Mouse (Mus musculus): ENCODE measurements at regions not wholly inside any gene's neighbourhood (a gene's known extent, or its start where the extent isn't known, plus 50 kb on each side); places are given as distances from the start of the nearest gene placed in this dataset.

GRCm38 (mm10) chr1:73857497-73857896 is 266.8 kb downstream of the Tns1 start:
- no peak for DNase-seq (ENCODE audit: low spot score)

- no peak for DNase-seq (ENCODE audit: low spot score)
These were observed 267.4 kb downstream of the Tns1 start for GRCm38 (mm10) chr1:73856811-73857210.

DNA sequence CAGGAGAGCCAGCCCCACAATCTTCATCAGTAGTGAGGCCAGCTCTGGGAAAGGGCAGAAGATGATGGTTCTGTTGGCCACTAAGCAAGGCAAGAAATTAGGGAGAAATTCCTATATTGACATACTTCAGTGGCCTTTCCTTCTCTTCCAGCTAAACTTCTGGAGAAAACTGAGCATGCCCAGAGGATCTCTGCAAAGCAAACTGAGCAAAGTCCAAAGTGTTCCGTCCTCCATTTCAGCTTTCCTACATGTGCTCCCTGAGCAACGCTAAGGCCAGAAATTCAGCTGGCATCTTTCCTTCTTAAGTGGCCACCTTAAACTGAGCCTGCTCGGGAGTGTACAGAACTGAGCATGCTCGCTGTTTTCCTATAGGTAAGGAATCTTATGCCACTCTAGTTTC is 268.9 kb downstream of the Tns1 start:
- DNase-seq (ENCODE audit: low spot score) = no peak

- no peak for DNase-seq (ENCODE audit: low spot score)
These were observed 270.4 kb downstream of the Tns1 start for GRCm38 (mm10) chr1:73853851-73854250.

GRCm38 (mm10) chr1:73850173-73851014 is 273.9 kb downstream of the Tns1 start:
- DNase-seq (ENCODE audit: low spot score) = peak; percentile 14

- no peak for DNase-seq (ENCODE audit: low spot score)
These were observed 275.9 kb downstream of the Tns1 start for GRCm38 (mm10) chr1:73848370-73848769.

DNA sequence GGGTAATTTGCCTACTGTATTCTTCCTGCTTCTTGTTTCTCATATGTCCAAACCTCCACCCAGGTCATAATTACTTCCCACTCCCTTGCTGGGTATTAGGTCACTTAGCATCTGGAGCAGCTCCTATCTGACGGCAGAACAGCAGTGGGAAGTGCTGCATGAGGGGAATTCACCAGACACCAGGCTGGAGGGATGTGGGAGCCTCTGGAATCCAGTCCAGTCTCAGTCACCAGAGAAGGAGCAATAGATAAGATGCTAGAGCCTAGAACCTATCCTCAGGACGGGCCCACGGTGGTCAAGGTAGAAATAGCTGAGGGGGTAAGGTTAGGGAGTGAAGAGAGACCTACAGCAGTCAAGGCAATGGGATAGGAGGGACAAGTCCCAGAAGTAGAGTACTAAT is 277.1 kb downstream of the Tns1 start:
- DNase-seq (ENCODE audit: low spot score) = no peak

GRCm38 (mm10) chr1:73845115-73845514 is 279.1 kb downstream of the Tns1 start:
- no peak for DNase-seq (ENCODE audit: low spot score)

DNA sequence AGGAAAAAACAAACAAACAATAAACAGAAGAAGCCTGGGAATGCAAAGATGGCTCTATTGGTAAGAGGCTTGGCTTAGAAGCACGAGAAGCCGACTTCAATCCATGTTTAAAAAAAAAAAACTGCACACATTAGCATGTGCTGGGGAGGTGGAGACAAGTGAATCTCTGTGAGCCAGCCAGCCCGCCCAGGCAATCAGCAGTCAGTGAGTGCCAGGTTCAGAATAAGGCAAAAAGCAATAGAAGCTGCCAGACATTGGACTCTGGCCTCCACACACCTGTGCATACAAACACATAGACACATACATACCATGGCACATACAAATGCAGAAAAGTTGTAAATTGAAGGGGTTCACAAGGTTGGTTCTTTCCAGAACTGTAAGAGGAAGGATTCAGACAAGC is 279.7 kb downstream of the Tns1 start:
- DNase-seq (ENCODE audit: low spot score) = no peak

- no peak for DNase-seq (ENCODE audit: low spot score)
These were observed 284.9 kb downstream of the Tns1 start for GRCm38 (mm10) chr1:73839351-73839750.

DNA sequence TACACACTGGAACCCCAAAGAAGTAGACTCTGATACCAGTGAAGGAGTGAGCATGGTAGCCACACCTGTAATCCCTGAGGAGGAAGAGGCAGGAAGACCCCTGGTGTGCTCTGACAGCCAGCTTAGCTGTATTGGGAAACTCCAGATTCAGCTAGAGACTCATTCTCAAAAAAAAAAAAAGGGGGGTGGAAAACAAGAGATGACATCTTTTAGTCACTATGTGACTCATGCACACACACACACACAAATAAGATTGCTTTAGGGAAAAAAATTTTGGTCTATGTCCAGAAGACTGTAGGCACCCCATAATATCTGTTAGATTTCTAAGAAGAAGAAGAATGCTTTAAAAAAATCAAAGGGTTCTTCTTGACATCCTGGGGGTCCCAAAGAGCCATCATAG is 287.6 kb downstream of the Tns1 start:
- no peak for DNase-seq (ENCODE audit: low spot score)

DNA sequence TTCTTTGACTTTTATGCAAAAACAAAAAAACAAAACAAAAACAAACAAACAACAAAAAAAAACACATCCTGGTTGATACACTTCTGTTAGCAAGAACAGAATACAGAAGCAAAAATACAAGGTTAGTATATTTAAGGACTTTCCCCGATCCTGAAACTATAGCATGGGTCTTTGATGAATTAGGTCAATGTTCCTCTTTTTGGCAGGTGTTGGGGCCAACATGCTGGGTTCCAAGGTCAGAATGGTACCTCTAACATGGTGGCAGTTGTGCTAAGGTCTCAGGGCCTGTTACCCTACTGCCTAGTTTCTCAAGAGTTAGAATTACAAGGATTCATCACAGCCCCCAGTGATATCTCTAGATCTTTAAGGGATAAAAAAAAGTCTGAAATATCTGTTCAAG is 289.7 kb downstream of the Tns1 start:
- DNase-seq (ENCODE audit: low spot score) = no peak

- DNase-seq (ENCODE audit: low spot score) = no peak
These were observed 293.6 kb downstream of the Tns1 start for GRCm38 (mm10) chr1:73830486-73831132.

DNA sequence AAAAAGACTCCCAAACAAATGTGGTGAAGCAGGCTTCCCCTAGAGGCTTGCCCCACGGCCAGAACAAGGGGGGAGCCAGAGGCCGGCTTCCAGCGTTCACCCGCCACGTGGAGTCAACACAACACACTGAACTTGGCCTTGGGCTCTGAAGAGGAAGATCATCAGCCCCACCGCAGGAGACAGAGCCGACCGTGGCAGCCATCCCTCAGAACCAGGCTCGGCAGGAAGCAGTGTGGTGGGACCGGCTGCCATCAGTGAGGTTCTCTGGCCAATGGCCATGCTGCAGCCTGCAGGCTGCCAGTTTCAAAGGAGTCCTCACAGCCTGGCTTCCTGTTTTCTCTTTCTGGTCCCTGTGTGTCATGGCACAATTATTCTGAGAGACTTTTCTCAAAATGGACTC is 295.3 kb downstream of the Tns1 start:
- DNase-seq (ENCODE audit: low spot score) = no peak

GRCm38 (mm10) chr1:73826243-73826930 is 297.9 kb downstream of the Tns1 start:
- DNase-seq (ENCODE audit: low spot score) = peak; percentile 76

DNA sequence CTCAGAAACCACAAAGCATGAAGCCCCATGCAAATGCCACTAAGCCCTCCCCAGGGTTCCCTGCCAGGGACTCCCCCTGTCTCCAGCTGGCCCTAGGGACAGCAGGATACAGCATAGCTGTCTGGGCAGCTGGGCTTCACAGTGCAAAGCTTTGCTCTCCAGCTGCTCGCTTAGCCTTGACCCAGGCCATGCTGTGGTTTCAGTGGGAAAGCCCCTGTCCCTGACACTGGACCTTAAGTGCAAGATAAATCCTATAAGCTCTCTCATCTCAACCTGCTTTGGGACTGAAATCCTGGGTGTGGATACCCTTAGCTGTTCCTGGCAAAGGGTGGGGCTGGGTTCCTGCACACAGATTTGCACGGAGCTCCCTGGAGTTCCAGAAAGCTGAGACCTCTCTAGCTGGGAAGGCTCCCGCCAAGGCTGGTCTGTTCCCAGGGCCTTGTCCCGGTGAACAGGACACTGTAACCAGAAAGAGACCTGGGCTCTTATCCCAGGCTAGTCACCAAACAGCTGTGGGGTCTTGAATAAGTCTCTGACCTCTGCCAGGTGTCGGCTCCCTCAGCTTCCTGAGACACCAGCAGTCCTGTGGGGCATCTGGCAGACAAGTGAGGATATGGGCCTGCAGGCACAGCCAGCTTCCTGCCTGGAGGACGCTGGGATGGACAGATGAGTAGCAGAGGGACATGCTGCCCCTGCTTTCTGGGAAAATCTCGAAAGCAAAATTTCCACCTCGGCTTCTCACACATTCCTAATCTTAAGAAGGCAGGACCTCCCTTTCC is 299.7 kb downstream of the Tns1 start:
- DNase-seq (ENCODE audit: low spot score) = no peak

DNA sequence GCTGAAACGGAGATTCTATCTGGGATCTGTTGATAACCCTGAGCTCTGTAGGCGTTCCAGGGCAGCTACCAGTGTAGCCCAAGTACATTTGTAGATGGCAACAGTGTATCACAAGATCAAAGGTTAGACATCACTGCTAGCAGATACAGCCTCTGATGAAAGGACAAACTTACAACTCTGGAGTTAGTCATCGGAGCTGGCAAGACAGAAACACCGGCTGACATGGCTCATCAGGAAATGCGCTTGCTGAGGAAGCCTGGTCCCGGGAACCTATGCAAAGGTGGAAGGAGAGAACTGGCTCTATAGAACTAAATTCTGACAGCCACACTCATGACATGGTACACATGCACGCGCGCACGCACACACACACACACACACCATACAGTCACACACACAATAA is 300.5 kb downstream of the Tns1 start:
- DNase-seq (ENCODE audit: low spot score) = no peak

- no peak for DNase-seq (ENCODE audit: low spot score)
These were observed 301.6 kb downstream of the Tns1 start for GRCm38 (mm10) chr1:73822616-73823015.

DNA sequence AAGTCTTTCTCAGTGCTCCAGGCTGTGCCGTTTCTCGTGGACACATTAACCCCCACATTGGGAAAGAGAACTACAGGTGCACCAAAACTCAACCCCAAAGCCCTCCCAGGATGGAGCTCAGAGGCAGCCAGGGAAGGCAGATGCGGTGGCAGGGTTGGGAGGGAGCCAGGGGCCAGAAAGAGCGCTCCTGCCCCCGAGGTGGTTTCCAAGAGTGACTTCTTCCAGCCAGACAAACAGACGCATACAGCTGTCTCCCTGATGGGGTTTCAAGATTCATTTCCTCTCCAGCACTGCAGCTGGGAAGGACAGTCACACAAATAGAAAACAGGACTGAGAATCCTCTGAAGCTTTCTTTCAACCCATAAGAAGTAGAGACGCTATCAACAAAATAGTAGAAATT is 303.5 kb downstream of the Tns1 start:
- DNase-seq (ENCODE audit: low spot score) = no peak

GRCm38 (mm10) chr1:73807206-73807605 is 317.0 kb downstream of the Tns1 start:
- DNase-seq (ENCODE audit: low spot score) = no peak

GRCm38 (mm10) chr1:73805156-73805555 is 319.1 kb downstream of the Tns1 start:
- DNase-seq (ENCODE audit: low spot score) = no peak

DNA sequence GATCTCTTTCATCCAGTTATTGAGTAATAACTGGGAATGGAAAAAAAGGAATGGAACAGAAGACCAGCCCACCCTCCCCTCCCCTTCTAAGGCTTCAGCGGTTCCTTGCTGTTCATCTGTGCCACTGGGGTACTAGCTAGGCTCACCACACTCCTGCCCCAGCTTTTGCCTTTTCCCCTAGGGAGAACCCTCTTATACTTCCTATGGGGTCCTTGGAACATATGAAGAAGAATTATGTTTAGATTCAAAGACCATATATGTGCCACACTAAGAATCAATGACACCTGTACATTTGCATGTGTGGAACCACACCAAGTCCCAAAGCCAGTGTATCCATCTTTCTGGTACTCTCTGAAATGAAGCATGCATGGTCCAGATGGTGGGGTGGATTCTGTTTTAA is 324.3 kb downstream of the Tns1 start:
- no peak for DNase-seq (ENCODE audit: low spot score)

Measured in adipocyte (in vitro differentiated cells).